Mouse (Mus musculus): ENCODE measurements around the gene Klhl29. TPM values are rescaled to one million over a fixed set of nuclear protein-coding genes. Genes with fewer than 3 reads are reported as not detected.

The Klhl29 gene
- polyA plus RNA-seq, 1 experiment = 2.4 TPM

DNA sequence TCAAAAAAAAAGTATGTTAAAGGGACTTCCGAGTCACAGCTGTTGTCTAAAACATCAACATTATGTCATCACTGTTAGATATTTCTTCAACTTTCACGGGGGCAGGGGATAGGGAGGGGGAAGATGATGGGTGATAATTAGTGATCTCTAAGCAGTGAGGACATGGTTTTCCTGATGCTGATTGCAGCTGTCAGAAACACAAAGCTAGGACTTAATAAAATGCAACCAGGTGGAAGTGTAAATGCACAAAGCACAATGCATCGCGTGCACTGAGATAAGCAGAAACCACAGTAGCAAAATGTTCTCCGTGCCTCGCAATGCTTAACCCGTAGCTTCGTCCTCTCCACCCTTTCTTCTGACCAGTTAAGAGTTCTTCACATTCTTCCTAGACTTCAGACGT, 105.5 kb downstream of the Klhl29 start:
- no peak for DNase-seq
- WGBS = 81% methylated on average over 9 of the region's 9 CpGs
- Histone ChIP-seq H3K36me3 (ENCODE audit: control insufficient read depth, insufficient read depth, low read length) (no peaks in the 10 kb centered on the region), H3K27ac (ENCODE audit: insufficient read depth, low read depth, low read length) (no peak overlapping the region), H3K27me3 (replicated peaks; ENCODE audit: control insufficient read depth, insufficient read depth, low read length) (no peaks in the 10 kb centered on the region), H3K4me1 (ENCODE audit: control insufficient read depth, insufficient read depth, low read length) (no peaks in the 10 kb centered on the region), H3K4me3 (ENCODE audit: insufficient read depth, low read depth, low read length) (no peak overlapping the region)
- TF ChIP-seq POLR2A (IDR thresholded peaks at IDR 0.05; ENCODE audit: low read depth, low read length) (no peak), CTCF (conservative IDR thresholded peaks at IDR 0.05; ENCODE audit: insufficient read depth, insufficient read length, low read depth, low read length) (no peak)

DNA sequence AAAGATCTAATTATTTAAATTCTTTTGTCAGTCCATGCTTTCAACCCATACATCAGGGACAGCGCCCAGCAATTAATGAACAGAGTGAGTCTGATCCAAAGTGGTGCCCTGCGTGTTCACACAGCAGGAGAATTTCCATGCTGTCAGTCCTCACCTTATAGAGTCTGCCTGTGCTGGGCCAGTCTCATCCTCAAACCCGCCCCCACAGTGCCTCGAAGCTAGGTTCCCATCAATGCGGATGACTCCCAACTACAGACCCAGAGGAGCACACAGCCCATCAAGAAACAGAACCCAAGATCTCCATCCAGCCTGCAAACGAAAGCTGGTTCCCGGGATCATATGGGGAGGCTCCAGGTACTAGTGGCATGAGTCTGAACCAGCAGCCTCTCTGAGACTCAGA, 106.4 kb downstream of the Klhl29 start:
- 84% methylated on average over 7 of the region's 7 CpGs for WGBS

DNA sequence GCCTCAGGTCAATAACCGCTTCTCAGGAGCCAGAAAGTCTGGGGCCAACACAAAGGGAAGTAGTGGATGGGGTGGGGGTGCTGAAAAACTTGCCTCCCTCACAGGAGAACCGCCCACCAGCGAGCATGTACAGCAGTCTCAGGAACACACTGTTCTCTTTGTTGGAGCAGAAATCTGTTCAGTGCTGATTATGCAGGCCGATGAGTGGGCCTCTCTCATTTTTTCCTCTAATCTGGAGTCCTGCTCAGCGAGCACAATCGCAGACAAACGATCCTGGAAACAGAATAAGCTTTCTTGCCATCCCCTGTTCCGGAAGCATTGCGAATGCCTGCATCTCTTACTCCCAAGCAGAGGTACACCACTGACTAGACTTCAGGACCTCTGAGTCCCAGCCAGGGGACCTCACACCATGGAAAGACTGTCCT, 107.3 kb downstream of the Klhl29 start:
- Histone ChIP-seq H3K27ac (ENCODE audit: insufficient read depth, low read depth, low read length) (no peak overlapping the region), H3K4me3 (ENCODE audit: insufficient read depth, low read depth, low read length) (no peak overlapping the region), H3K4me1 (ENCODE audit: control insufficient read depth, insufficient read depth, low read length) (no peaks in the 10 kb centered on the region), H3K36me3 (ENCODE audit: control insufficient read depth, insufficient read depth, low read length) (no peaks in the 10 kb centered on the region), H3K27me3 (replicated peaks; ENCODE audit: control insufficient read depth, insufficient read depth, low read length) (no peaks in the 10 kb centered on the region)
- no peak for TF ChIP-seq CTCF (conservative IDR thresholded peaks at IDR 0.05; ENCODE audit: insufficient read depth, insufficient read length, low read depth, low read length)
- TF ChIP-seq POLR2A (IDR thresholded peaks at IDR 0.05; ENCODE audit: low read depth, low read length) = no peak
- WGBS = 61% methylated on average over 9 of the region's 9 CpGs
- DNase-seq = no peak

More for the DNA sequence above, 106.4 kb downstream of the Klhl29 start:
- no peaks in the 10 kb centered on the region for H3K36me3 ChIP-seq (ENCODE audit: control insufficient read depth, insufficient read depth, low read length)
- H3K4me3 ChIP-seq (ENCODE audit: insufficient read depth, low read depth, low read length) = no peak overlapping the region
- no peaks in the 10 kb centered on the region for H3K27me3 ChIP-seq (replicated peaks; ENCODE audit: control insufficient read depth, insufficient read depth, low read length)
- H3K27ac ChIP-seq (ENCODE audit: insufficient read depth, low read depth, low read length) = no peak overlapping the region
- no peak for DNase-seq
- no peak for TF ChIP-seq CTCF (conservative IDR thresholded peaks at IDR 0.05; ENCODE audit: insufficient read depth, insufficient read length, low read depth, low read length)
- TF ChIP-seq POLR2A (IDR thresholded peaks at IDR 0.05; ENCODE audit: low read depth, low read length) = no peak
- no peaks in the 10 kb centered on the region for H3K4me1 ChIP-seq (ENCODE audit: control insufficient read depth, insufficient read depth, low read length)

DNA sequence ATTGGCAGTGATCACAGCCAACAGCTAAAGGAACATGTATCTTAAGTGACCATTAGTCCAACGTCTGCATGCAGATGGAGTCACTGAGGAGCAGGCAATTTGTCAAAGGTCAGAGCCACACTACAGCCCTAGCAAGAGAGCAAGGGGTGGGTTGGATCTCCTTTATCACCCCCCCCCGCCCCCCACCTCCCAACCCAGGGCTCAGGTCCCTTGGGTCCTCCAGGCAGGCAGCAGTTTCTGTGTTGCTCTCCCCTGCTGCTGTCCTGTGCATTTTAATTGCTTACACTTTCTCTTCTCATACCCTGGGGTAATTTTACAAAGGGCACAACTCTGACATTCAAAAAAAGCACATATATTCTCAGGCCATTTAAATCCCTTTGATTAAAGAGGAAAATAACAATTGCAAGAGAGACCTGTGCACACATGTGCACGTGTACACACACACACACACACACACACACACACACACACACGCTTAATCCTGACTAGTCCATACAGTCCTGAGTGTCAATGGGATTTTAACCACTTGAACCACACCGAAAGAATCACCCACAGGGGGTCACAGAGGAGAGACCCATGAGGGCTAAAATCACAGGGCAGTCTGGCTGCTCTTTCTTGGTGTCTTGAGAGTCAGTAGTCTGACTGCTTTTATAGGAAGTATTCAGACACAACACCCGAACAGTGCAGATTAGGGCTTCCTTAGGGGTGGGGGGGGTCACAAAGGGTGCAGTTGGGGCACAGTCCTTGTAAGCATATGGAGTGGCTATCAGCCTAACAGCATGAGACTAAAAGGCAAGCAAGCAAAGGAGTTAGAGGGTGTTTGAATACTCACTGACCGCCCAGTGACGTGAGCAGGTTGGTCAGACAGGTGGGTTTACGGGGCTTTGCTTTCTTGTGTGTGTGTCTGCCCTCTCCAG, 108.0 kb downstream of the Klhl29 start:
- no peak for DNase-seq
- Histone ChIP-seq H3K27ac (ENCODE audit: insufficient read depth, low read depth, low read length) (no peak overlapping the region), H3K36me3 (ENCODE audit: control insufficient read depth, insufficient read depth, low read length) (no peaks in the 10 kb centered on the region), H3K4me3 (ENCODE audit: insufficient read depth, low read depth, low read length) (no peak overlapping the region), H3K4me1 (ENCODE audit: control insufficient read depth, insufficient read depth, low read length) (no peaks in the 10 kb centered on the region), H3K27me3 (replicated peaks; ENCODE audit: control insufficient read depth, insufficient read depth, low read length) (no peaks in the 10 kb centered on the region)
- WGBS = 67% methylated on average over 9 of the region's 9 CpGs
- TF ChIP-seq POLR2A (IDR thresholded peaks at IDR 0.05; ENCODE audit: low read depth, low read length) (no peak), CTCF (conservative IDR thresholded peaks at IDR 0.05; ENCODE audit: insufficient read depth, insufficient read length, low read depth, low read length) (no peak)

DNA sequence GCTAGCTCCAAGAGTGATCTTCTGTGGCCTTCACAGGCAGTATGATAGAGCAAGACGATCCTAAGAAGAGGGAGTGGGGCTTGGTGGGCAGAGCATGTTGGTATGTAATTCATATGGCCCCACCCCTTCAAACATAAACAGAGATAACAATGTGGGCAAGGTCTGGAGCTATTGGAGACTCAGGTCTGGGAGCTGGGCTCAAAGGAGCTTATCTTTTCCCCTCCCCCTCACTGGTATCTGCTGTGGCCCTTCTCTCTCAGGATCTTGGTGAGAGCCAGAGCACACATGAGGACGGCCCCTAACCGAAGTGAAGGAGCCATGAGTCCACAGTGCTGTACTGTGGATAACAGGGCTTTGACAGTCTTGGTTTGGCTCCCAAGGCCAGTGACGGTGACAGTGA, 108.7 kb downstream of the Klhl29 start:
- no peaks in the 10 kb centered on the region for H3K27me3 ChIP-seq (replicated peaks; ENCODE audit: control insufficient read depth, insufficient read depth, low read length)
- no peaks in the 10 kb centered on the region for H3K36me3 ChIP-seq (ENCODE audit: control insufficient read depth, insufficient read depth, low read length)
- no peak overlapping the region for H3K27ac ChIP-seq (ENCODE audit: insufficient read depth, low read depth, low read length)
- H3K4me1 ChIP-seq (ENCODE audit: control insufficient read depth, insufficient read depth, low read length) = no peaks in the 10 kb centered on the region
- no peak overlapping the region for H3K4me3 ChIP-seq (ENCODE audit: insufficient read depth, low read depth, low read length)
- 90% methylated on average over 4 of the region's 4 CpGs for WGBS
- DNase-seq = no peak
- TF ChIP-seq POLR2A (IDR thresholded peaks at IDR 0.05; ENCODE audit: low read depth, low read length) (no peak), CTCF (conservative IDR thresholded peaks at IDR 0.05; ENCODE audit: insufficient read depth, insufficient read length, low read depth, low read length) (no peak)

DNA sequence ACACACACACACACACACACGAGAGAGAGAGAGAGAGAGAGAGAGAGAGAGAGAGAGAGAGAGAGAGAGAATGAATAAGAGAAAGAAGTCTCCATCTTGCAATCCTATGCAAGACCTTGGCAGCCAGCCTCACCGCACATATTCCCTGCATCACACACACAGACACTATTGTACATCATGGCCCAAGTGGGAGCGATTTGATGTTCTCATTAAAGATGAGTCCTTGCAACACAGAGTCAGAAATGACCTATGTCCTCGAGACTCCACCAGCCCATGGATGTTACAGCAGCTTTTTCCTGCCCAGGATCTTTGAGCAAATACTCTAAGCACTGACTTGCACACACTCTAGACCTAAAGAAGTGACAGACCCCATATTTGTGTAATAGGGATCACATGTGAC, 114.0 kb downstream of the Klhl29 start:
- TF ChIP-seq POLR2A (IDR thresholded peaks at IDR 0.05; ENCODE audit: low read depth, low read length) (no peak), CTCF (conservative IDR thresholded peaks at IDR 0.05; ENCODE audit: insufficient read depth, insufficient read length, low read depth, low read length) (no peak)
- Histone ChIP-seq H3K36me3 (ENCODE audit: control insufficient read depth, insufficient read depth, low read length) (no peaks in the 10 kb centered on the region), H3K4me1 (ENCODE audit: control insufficient read depth, insufficient read depth, low read length) (no peaks in the 10 kb centered on the region), H3K27ac (ENCODE audit: insufficient read depth, low read depth, low read length) (no peak overlapping the region), H3K4me3 (ENCODE audit: insufficient read depth, low read depth, low read length) (no peak overlapping the region), H3K27me3 (replicated peaks; ENCODE audit: control insufficient read depth, insufficient read depth, low read length) (no peaks in the 10 kb centered on the region)
- WGBS = 80% methylated on average over 4 of the region's 4 CpGs
- DNase-seq = no peak

DNA sequence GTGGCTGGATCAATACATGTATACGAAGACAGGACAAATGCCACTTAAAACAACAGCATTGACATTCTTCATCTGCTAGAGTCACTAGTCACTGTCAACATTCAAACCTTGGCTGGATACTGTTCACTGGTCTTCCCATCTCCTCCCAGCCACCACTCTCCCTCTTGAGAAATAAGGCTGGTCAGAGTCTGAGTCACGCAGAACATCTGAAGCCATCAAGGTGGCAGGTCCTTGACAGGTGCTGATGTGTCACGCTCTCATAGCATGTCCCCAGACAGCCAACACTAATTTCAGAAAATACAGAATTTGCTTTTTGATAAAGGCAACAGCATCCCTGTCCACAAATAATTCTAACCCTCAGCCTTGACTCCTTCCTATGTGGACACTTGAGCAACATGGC, 116.7 kb downstream of the Klhl29 start:
- Histone ChIP-seq H3K27me3 (replicated peaks; ENCODE audit: control insufficient read depth, insufficient read depth, low read length) (no peaks in the 10 kb centered on the region), H3K4me3 (ENCODE audit: insufficient read depth, low read depth, low read length) (no peak overlapping the region), H3K4me1 (ENCODE audit: control insufficient read depth, insufficient read depth, low read length) (no peaks in the 10 kb centered on the region), H3K27ac (ENCODE audit: insufficient read depth, low read depth, low read length) (no peak overlapping the region), H3K36me3 (ENCODE audit: control insufficient read depth, insufficient read depth, low read length) (no peaks in the 10 kb centered on the region)
- TF ChIP-seq CTCF (conservative IDR thresholded peaks at IDR 0.05; ENCODE audit: insufficient read depth, insufficient read length, low read depth, low read length) (no peak), POLR2A (IDR thresholded peaks at IDR 0.05; ENCODE audit: low read depth, low read length) (no peak)
- WGBS = 93% methylated on average over 3 of the region's 3 CpGs
- no peak for DNase-seq
